Mouse (Mus musculus) megakaryocyte, embryonic 14.5 days (primary cell): ENCODE measurements around the gene Hoxb1.

Experiments
- FLI1 ChIP-seq: IDR thresholded peaks from 2 replicates; pipeline ENCODE4 v1.6.1; 2012; ENCODE audit warnings: low read length, inconsistent platforms, mixed read lengths
- GATA1 ChIP-seq: IDR thresholded peaks from 3 replicates; pipeline ENCODE4 v1.6.1; 2012; ENCODE audit warnings: mixed read lengths, low read length, inconsistent platforms, borderline replicate concordance

- TF ChIP-seq GATA1 (no peak), FLI1 (no peak)
These were observed 41.4 kb upstream of the Hoxb1 start for GRCm38 (mm10) chr11:96324125-96324524.
